Mouse (Mus musculus): Measurements from ENCODE around the gene Rin1. TPM values are rescaled to one million over a fixed set of nuclear protein-coding genes. Genes with fewer than 3 reads are reported as not detected.
A peak's percentile ranks its signal among the peaks of the same experiment; 100 is the strongest.
"Not testable (repeated sequence)": the region's sequence is repeated elsewhere in the genome, so short reads cannot be mapped to it uniquely, and the experiment has no call there.

Rin1 gene
- polyA plus RNA-seq, 1 experiment from 2014 or later = 2.1 TPM

DNA sequence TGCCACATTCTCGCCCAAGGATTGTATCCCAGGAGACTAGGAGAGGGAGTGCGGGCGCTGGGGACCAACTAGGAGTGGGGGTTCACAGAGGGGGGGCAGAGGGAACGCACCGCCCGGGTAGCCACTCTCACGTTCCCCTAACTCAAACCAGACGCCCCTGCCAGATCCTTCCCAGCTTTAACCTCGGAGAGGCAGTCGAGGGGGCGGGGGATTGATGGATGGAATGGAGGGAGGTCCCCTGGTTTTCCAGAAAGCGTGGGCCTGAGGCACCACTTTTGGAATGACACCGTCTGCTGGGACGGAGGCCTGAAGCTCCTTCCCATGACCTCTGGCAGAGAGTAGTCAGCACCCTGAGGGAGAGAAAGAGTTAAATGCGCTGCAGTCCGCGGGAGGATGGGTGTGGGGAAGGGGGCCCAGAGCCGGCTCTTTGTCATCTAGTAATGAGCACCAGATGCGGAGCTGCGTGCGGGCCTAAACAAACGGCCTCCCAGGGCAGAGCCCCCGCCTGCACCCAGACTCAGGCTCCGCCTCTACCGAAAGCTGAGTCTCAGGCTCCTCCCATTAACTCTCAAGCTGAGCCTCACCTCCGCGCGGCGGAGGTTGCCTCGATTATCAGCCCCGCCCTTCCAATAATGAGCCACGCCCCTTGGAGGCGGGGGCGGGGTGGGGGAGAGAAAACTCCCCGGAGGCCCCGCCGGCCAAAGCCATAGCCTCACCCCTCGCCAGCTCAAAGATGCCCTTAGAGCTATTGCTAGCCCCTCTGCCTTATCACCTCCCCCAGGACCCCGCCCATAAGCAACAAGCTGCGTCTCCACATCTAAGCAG, 21.5 kb downstream of the Rin1 start:
- Histone ChIP-seq H3K4me1 (replicated peaks) (peaks cover 44% of the 10 kb centered on the region), H3K36me3 (no peaks in the 10 kb centered on the region), H3K27me3 (peaks cover 63% of the 10 kb centered on the region), H3K9ac (replicated peaks) (peak overlapping the region; percentile 63), H3K27ac (peak overlapping the region; percentile 52), H3K4me2 (replicated peaks) (peak overlapping the region; percentile 62), H3K9me3 (no peaks in the 10 kb centered on the region), H3K4me3 (replicated peaks) (peak overlapping the region; percentile 42)
- peak; percentile 82 for ATAC-seq
- under 1% methylated on average over 40 of the region's 40 CpGs for WGBS

DNA sequence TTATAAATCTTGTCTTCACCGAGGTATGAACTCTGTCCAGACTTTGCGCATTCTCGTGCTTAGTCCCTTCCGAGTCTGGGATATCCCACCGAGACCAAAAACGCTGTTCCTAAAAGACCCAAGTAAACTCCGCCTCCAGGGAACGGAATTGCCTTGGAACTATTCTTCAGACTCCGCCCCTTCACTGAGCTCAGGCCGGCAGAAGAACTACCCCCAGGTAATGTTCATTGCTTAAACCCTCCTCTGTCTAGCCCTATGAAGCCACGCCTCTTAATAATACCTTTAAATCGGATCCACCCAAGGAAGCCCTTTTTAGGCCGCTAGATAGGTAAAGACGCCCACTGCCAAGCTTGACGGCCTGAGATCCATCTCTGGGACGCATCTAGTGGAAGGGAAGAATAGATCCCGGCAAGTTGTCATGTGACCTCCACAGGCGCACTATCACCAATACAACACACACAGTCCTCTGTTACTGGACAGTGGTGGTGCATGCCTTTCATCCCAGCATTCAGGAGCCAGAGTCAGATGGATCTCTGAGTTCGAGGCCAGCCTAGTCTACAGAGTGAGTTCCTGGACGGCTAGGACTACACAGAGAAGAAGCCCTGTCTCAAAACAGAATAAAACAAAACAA, 22.2 kb downstream of the Rin1 start:
- H3K27ac ChIP-seq = no peak overlapping the region
- ATAC-seq = peak; percentile 26
- 2% methylated on average over 20 of the region's 20 CpGs for WGBS

DNA sequence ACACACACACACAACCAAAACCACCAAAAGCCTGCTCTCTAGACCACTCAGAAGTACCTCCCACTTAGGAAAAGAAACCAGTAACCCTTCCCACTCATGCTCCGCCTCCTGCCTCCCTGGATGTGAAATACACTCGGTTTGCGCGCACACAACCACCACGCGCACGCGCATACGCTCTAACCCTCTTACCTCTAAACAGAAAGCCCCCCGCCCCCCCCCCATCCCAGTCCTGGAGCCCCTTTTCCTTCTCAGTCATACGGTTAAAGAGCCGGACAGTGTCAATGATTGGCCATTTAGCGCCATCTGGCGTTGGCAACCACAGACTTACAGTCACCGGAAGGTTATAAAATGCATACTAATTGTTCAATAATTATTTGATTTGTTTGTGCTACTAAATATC, 22.7 kb downstream of the Rin1 start:
- Histone ChIP-seq H3K4me1 (replicated peaks) (peaks cover 33% of the 10 kb centered on the region), H3K36me3 (no peaks in the 10 kb centered on the region), H3K4me3 (replicated peaks) (peak overlapping the region; percentile 42; the same call in 1 of the 2 replicates), H3K4me2 (replicated peaks) (peak overlapping the region; percentile 62), H3K9ac (replicated peaks) (no peak overlapping the region), H3K27me3 (peaks cover 51% of the 10 kb centered on the region), H3K9me3 (no peaks in the 10 kb centered on the region), H3K27ac (no peak overlapping the region)
- under 1% methylated on average over 15 of the region's 15 CpGs for WGBS
- ATAC-seq = peak; percentile 6; the same call in 1 of the 2 replicates

More for the DNA sequence above, 22.2 kb downstream of the Rin1 start:
- Histone ChIP-seq H3K4me2 (replicated peaks) (peak overlapping the region; percentile 62), H3K4me1 (replicated peaks) (peaks cover 38% of the 10 kb centered on the region), H3K4me3 (replicated peaks) (peak overlapping the region; percentile 42), H3K9ac (replicated peaks) (peak overlapping the region; percentile 63; the same call in 1 of the 2 replicates), H3K9me3 (no peaks in the 10 kb centered on the region), H3K27me3 (peaks cover 56% of the 10 kb centered on the region), H3K36me3 (no peaks in the 10 kb centered on the region)

- no peak overlapping the region for H3K4me2 ChIP-seq (replicated peaks)
- H3K27ac ChIP-seq = no peak overlapping the region
- no peaks in the 10 kb centered on the region for H3K36me3 ChIP-seq
- WGBS = 51% methylated on average over 5 of the region's 5 CpGs
- no peak for ATAC-seq
- no peak overlapping the region for H3K4me3 ChIP-seq (replicated peaks)
- H3K27me3 ChIP-seq = peaks cover 47% of the 10 kb centered on the region
- H3K9ac ChIP-seq (replicated peaks) = no peak overlapping the region
- no peaks in the 10 kb centered on the region for H3K9me3 ChIP-seq
- peaks cover 28% of the 10 kb centered on the region for H3K4me1 ChIP-seq (replicated peaks)
These were observed 23.2 kb downstream of the Rin1 start for GRCm38 (mm10) chr19:5073518-5073917.

DNA sequence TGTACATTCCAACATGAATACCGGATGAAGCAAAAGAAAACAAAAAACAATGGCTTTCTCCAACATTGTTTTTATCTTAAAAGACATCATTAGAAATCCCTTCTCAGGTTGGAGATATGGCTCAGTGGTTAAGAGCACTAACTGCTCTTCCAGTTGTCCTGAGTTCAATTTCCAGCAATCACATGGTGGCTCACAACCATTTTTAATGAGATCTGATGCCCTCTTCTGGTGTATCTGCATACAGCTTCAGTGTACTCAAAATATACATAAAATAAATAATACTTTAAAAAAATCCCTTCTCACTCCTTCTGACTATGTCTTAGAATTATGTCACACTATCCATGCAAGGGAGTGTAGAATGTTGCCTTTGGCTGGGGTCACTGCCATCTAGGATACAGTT, 29.0 kb downstream of the Rin1 start:
- Histone ChIP-seq H3K9me3 (no peaks in the 10 kb centered on the region), H3K4me1 (replicated peaks) (no peaks in the 10 kb centered on the region), H3K27ac (no peak overlapping the region), H3K4me2 (replicated peaks) (no peak overlapping the region), H3K27me3 (peaks cover 61% of the 10 kb centered on the region), H3K36me3 (no peaks in the 10 kb centered on the region), H3K4me3 (replicated peaks) (no peak overlapping the region), H3K9ac (replicated peaks) (no peak overlapping the region)
- ATAC-seq = no peak
- WGBS = 98% methylated on average over 1 of the region's 1 CpGs

- H3K9me3 ChIP-seq = no peaks in the 10 kb centered on the region
- H3K4me3 ChIP-seq (replicated peaks) = no peak overlapping the region
- H3K9ac ChIP-seq (replicated peaks) = no peak overlapping the region
- no peaks in the 10 kb centered on the region for H3K36me3 ChIP-seq
- no peak overlapping the region for H3K4me2 ChIP-seq (replicated peaks)
- H3K27ac ChIP-seq = no peak overlapping the region
- ATAC-seq = no peak
- peaks cover 72% of the 10 kb centered on the region for H3K27me3 ChIP-seq
- peaks cover 11% of the 10 kb centered on the region for H3K4me1 ChIP-seq (replicated peaks)
- 70% methylated on average over 18 of the region's 18 CpGs for WGBS
These were observed 31.7 kb downstream of the Rin1 start for GRCm38 (mm10) chr19:5082005-5082404.

DNA sequence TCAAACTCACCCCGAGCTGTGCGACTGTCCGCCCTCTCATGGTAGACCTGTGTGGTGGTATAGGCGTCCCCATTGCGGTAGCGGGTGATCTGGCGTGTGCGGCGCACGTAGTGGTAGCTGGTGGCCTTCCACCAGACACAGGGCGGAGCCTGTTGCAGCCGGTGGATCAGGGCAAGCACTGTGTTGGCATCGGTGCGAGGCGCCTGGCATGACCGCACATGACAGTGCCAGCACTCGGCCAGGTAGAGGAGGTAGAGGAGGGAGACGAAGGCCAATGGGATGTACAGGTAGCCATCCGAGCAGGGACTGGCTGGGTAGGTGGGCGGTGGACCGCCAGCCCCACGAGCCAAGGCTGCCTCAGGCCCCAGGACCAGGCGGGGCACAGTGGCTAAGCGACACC, 32.3 kb downstream of the Rin1 start:
- H3K36me3 ChIP-seq = no peaks in the 10 kb centered on the region
- peaks cover 17% of the 10 kb centered on the region for H3K4me1 ChIP-seq (replicated peaks)
- no peak overlapping the region for H3K4me2 ChIP-seq (replicated peaks)
- H3K9me3 ChIP-seq = no peaks in the 10 kb centered on the region
- peaks cover 72% of the 10 kb centered on the region for H3K27me3 ChIP-seq
- ATAC-seq = no peak
- no peak overlapping the region for H3K27ac ChIP-seq
- H3K9ac ChIP-seq (replicated peaks) = no peak overlapping the region
- WGBS = 72% methylated on average over 24 of the region's 24 CpGs
- H3K4me3 ChIP-seq (replicated peaks) = no peak overlapping the region

DNA sequence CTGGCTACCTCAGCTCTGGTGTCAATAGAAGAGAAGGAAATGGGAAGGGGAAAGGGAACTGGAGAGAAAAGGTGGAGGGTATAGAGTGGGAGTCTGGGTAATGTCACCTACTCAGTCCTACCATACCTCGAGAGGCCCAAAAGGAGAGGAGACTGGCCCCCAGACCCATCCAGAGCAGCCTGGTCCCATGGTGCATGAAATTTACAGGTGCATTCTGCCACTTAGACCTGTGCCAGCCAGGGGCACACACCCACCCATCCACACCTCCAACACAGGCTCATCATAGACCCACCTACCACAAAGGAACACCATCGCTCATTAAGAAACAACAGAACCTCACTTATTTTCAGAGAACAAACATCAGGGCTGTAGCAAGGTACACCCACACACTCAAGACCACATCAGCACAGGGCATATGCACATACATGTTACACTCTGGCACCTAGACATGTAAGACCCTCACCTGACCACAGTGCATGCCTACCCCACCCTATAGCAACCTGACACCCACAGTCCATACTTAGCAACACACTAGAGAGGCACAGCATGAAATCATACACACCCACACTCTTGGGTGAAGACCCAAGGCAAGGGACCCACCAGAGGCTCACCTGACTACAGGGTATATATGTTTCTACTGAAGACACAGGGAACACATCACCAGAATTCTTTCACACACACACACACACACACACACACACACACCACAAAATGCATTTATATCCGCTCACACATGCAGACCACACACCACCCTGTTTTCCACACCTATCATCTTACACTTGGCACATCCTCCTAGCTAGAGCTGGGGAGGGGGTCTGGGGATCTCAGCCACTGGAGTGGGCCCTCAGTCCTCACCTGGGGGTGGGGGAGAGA, 33.9 kb downstream of the Rin1 start:
- H3K4me2 ChIP-seq (replicated peaks) = peak overlapping the region; percentile 76
- H3K4me3 ChIP-seq (replicated peaks) = peak overlapping the region; percentile 50
- H3K27me3 ChIP-seq = peaks cover 72% of the 10 kb centered on the region
- ATAC-seq = no peak
- no peaks in the 10 kb centered on the region for H3K36me3 ChIP-seq
- 83% methylated on average over 3 of the region's 3 CpGs for WGBS
- H3K9me3 ChIP-seq = no peaks in the 10 kb centered on the region
- peaks cover 25% of the 10 kb centered on the region for H3K4me1 ChIP-seq (replicated peaks)
- H3K9ac ChIP-seq (replicated peaks) = no peak overlapping the region
- H3K27ac ChIP-seq = no peak overlapping the region

GRCm38 (mm10) chr19:5084834-5085144, 34.5 kb downstream of the Rin1 start:
- Histone ChIP-seq H3K4me2 (replicated peaks) (peak overlapping the region; percentile 76), H3K36me3 (no peaks in the 10 kb centered on the region), H3K27me3 (peaks cover 68% of the 10 kb centered on the region), H3K4me3 (replicated peaks) (peak overlapping the region; percentile 50), H3K4me1 (replicated peaks) (peaks cover 30% of the 10 kb centered on the region), H3K27ac (no peak overlapping the region), H3K9ac (replicated peaks) (peak overlapping the region; percentile 68), H3K9me3 (no peaks in the 10 kb centered on the region)
- ATAC-seq = no peak
- 6% methylated on average over 15 of the region's 15 CpGs for WGBS

- Histone ChIP-seq H3K4me1 (replicated peaks) (peaks cover 30% of the 10 kb centered on the region), H3K4me3 (replicated peaks) (peak within 1 kb of the TSS; percentile 50), H3K36me3 (peaks cover 2% of the 10 kb centered on the region; the same call in 1 of the 2 replicates), H3K9me3 (no peaks in the 10 kb centered on the region), H3K27me3 (peaks cover 63% of the 10 kb centered on the region), H3K27ac (no peak within 1 kb of the TSS), H3K9ac (replicated peaks) (peak within 1 kb of the TSS; percentile 68), H3K4me2 (replicated peaks) (peak within 1 kb of the TSS; percentile 76)
- WGBS = 2% methylated on average over 64 of the region's 69 CpGs
- no peak for ATAC-seq
These were observed 35.0 kb downstream of the Rin1 start, which contains the start of gene Tmem151a for GRCm38 (mm10) chr19:5085145-5085863. Gene Tmem151a, minus strand, starts transcription at chr19:5085531.

GRCm38 (mm10) chr19:5086533-5086932, 36.3 kb downstream of the Rin1 start:
- H3K27me3 ChIP-seq = peaks cover 50% of the 10 kb centered on the region
- H3K4me1 ChIP-seq (replicated peaks) = peaks cover 30% of the 10 kb centered on the region
- not testable (repeated sequence) for H3K27ac ChIP-seq; H3K9ac ChIP-seq (replicated peaks); H3K4me2 ChIP-seq (replicated peaks); H3K9me3 ChIP-seq; H3K4me3 ChIP-seq (replicated peaks); ATAC-seq
- H3K36me3 ChIP-seq = peaks cover 13% of the 10 kb centered on the region
- 59% methylated on average over 4 of the region's 4 CpGs for WGBS

Data from midbrain, embryonic 13.5 days (tissue).